Mouse (Mus musculus): ENCODE measurements around the gene Zfp366.

Zfp366 gene

GRCm38 (mm10) chr13:99250806-99251205 is 66.2 kb downstream of the Zfp366 start:
- DNase-seq (ENCODE audit: low read depth, low spot score): no peak

- DNase-seq (ENCODE audit: low read depth, low spot score): no peak
Observed at GRCm38 (mm10) chr13:99254215-99254614, 69.6 kb downstream of the Zfp366 start.

GRCm38 (mm10) chr13:99254781-99255180 is 70.2 kb downstream of the Zfp366 start:
- no peak for DNase-seq (ENCODE audit: low read depth, low spot score)

GRCm38 (mm10) chr13:99256916-99257315 is 72.3 kb downstream of the Zfp366 start:
- no peak for DNase-seq (ENCODE audit: low read depth, low spot score)

- no peak for DNase-seq (ENCODE audit: low read depth, low spot score)
Observed at GRCm38 (mm10) chr13:99258677-99259076, 74.1 kb downstream of the Zfp366 start.

GRCm38 (mm10) chr13:99259502-99260174 is 75.0 kb downstream of the Zfp366 start:
- DNase-seq (ENCODE audit: low read depth, low spot score): peak; percentile 10

- no peak for DNase-seq (ENCODE audit: low read depth, low spot score)
Observed at GRCm38 (mm10) chr13:99262406-99262805, 77.8 kb downstream of the Zfp366 start.

GRCm38 (mm10) chr13:99263159-99263783 is 78.6 kb downstream of the Zfp366 start:
- no peak for DNase-seq (ENCODE audit: low read depth, low spot score)

- DNase-seq (ENCODE audit: low read depth, low spot score): no peak
Observed at GRCm38 (mm10) chr13:99264483-99264882, 79.9 kb downstream of the Zfp366 start.

GRCm38 (mm10) chr13:99272046-99272445 is 87.4 kb downstream of the Zfp366 start:
- no peak for DNase-seq (ENCODE audit: low read depth, low spot score)

GRCm38 (mm10) chr13:99277521-99277920 is 92.9 kb downstream of the Zfp366 start:
- no peak for DNase-seq (ENCODE audit: low read depth, low spot score)

- no peak for DNase-seq (ENCODE audit: low read depth, low spot score)
Observed at GRCm38 (mm10) chr13:99278511-99278910, 93.9 kb downstream of the Zfp366 start.

- no peak for DNase-seq (ENCODE audit: low read depth, low spot score)
Observed at GRCm38 (mm10) chr13:99279351-99279750, 94.7 kb downstream of the Zfp366 start.

- no peak for DNase-seq (ENCODE audit: low read depth, low spot score)
Observed at GRCm38 (mm10) chr13:99282961-99283360, 98.3 kb downstream of the Zfp366 start.

- DNase-seq (ENCODE audit: low read depth, low spot score): no peak
Observed at GRCm38 (mm10) chr13:99283916-99284315, 99.3 kb downstream of the Zfp366 start.

- DNase-seq (ENCODE audit: low read depth, low spot score): no peak
Observed at GRCm38 (mm10) chr13:99284400-99285160, 100.0 kb downstream of the Zfp366 start.

GRCm38 (mm10) chr13:99285241-99285640 is 100.6 kb downstream of the Zfp366 start:
- DNase-seq (ENCODE audit: low read depth, low spot score): no peak

- DNase-seq (ENCODE audit: low read depth, low spot score): no peak
Observed at GRCm38 (mm10) chr13:99287207-99287606, 102.6 kb downstream of the Zfp366 start.

GRCm38 (mm10) chr13:99287786-99288185 is 103.2 kb downstream of the Zfp366 start:
- DNase-seq (ENCODE audit: low read depth, low spot score): peak; percentile 12

GRCm38 (mm10) chr13:99290766-99291165 is 106.1 kb downstream of the Zfp366 start:
- DNase-seq (ENCODE audit: low read depth, low spot score): no peak

- DNase-seq (ENCODE audit: low read depth, low spot score): no peak
Observed at GRCm38 (mm10) chr13:99294176-99294575, 109.6 kb downstream of the Zfp366 start.

GRCm38 (mm10) chr13:99299921-99300320 is 115.3 kb downstream of the Zfp366 start:
- DNase-seq (ENCODE audit: low read depth, low spot score): no peak
